Mouse (Mus musculus): Measurements from ENCODE around the gene Coro6. TPM values are rescaled to one million over a fixed set of nuclear protein-coding genes. Genes with fewer than 3 reads are reported as not detected.

The Coro6 gene
- total RNA-seq, 2 experiments from 2014 or later, result 37.6 to 48.5 TPM

DNA sequence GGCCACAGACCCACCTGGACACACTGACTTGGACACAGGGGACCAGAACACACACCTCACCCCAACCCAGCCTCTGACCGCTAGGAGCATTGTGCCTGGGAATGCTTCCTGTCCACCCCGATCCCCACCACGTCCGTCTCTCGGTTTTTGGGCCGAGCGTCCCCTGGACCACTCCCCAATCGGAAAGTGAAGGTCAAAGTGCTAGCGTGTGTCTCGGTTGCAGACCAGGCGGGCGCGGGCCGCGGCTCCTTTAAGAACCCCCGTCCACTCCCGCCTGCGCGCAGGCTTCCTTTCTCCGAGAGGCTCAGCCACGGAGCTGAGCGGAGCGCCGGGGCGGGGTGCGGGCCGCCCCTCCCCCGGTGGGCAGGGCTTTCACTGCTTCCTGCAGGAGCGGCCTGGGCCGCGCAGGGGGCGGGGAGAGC is 30.7 kb downstream of the Coro6 start:
- DNase-seq (ENCODE audit: low spot score in 2 of 2), result peak; percentile 91 to 96

DNA sequence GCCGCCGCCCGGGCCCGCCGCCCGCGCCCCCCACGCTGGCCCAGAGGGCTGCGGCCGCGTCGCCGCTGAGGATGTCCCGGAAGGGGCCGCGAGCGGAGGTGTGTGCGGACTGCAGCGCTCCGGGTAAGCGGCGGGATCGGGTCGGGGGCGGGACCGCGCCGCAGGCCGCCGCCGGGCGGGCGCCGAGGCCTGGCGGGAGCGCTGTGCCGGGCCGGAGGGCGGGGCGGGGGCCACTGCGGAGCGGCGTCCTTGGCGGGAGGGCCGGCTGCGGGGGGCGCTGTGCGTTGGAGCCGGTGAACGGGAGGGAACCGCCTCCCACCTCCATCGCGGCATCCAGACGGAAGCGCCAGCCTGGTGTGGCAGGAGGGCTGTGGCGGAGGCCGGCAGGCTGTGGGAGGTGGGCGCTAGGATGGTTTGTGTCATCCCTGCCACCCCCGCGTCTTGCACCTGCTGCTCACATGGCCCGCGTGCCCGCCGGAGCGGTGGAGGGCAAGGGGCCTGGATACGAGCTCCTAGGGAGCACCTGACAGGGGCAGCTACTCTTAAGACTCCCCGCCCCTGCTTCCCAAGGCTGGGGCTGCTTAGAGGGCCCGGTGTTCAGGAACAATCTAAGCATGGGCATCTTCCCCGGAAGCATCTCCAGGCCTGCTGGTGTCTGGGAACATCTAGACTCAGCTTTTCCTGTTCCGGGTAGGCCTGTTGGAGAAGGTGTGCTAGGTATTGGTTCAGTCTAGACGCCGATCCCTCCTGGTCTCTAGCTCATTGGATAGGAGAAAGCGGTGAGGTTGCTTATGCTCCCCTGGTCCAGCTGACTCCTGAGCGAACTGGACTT is 31.5 kb downstream of the Coro6 start, which contains the start of gene Git1:
Git1 (plus strand) TSS at position 51 of the 832 bp plus-strand sequence.
- DNase-seq (ENCODE audit: low spot score in 2 of 2), result peak; percentile 67 to 75

DNA sequence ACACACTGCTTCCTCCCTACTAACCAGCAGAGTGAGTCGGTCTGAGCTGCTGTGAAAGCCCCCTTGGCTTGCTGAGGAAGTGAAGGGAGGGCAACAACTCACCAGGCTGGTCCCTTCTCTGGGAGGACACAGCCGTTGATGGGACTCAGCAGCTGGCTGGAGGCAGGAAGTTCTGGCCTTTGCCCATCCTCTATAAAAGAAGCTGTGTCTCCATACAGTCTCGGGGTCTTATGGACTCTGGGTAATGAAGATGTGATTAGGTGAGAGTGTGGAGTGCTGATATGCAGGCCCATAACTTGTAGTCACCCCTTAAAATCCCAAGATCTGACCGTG is 32.1 kb downstream of the Coro6 start:
- DNase-seq (ENCODE audit: low spot score in 2 of 2), result no peak

DNA sequence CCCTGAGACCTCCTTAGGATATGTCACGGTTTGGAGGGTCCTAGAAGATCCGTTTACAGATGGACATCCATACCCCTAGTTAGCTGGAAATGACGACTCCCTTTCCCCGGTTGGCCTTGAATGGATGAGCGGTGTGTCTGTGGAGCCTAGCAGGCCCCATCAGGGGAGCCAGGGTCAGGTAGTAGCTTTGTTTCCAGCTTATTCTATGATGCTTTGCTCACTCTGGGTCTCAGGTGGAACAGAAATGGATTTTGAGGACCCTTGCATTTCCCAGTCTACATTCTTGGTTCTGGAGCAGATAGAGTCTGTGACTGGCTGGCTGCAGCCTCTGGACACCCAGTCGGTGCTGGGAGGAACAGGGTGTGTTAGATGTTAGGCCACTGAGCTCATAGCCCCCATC is 32.6 kb downstream of the Coro6 start:
- DNase-seq (ENCODE audit: low spot score in 2 of 2), result no peak

DNA sequence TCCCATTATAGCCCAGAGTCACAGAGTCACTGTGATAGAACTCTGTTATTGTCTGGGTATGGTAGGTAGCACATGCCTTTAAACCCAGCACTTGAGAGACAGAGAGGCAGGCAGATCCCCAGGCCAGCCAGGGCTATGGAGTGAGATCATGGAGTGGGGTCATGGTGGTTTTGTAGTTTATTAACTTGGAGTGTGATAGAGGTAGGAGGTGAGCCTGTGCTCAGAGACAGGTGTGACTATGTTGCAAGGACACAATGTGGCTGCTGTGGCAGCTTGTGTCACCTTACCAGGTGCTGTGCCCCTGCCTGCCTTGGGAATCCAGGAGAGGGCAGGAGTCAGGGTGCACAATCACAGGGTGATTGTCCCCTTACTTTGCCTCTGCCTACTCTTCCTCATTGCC is 33.3 kb downstream of the Coro6 start:
- no peak for DNase-seq (ENCODE audit: low spot score in 2 of 2)

DNA sequence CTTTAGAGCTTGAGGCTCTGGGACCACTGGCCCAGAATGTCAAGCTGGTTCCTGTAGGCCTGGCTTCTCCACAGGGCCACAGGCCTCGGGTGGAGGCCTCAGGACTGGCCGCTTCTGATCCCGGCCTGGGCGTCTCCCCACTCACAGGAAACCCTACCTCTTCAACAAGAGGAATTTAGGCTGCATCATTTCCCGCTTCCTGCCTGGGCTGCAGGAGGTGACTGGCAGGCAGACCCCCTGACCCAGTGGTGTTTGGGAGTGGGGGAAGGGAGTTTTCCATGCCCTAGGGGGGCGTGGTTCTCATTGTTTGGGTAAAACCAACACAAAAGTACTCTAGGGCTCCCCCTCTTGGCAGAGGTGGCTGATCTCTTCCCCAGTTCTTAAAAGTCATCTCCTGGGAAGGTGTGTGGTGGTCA is 35.1 kb downstream of the Coro6 start:
- DNase-seq (ENCODE audit: low spot score in 2 of 2), result no peak

DNA sequence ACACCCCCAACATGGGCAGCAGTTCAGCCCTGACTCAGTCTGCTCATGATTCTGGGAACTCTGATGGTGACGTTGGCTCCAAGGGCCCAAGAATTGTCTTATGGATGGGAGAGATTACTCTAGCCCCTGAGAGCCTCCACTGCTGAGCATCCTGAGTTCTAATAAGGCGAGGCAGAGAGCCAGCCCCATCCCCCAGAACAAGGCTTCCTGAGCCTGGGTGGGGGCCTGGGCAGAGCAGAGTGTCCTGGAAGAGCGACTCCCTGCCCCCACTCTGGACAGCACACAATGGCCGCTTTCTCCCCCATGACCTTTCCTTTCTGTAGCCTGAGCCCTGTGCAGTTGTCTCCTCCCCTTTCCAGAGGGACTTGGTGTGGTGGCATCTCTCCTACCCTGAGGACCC is 35.6 kb downstream of the Coro6 start:
- no peak for DNase-seq (ENCODE audit: low spot score in 2 of 2)

DNA sequence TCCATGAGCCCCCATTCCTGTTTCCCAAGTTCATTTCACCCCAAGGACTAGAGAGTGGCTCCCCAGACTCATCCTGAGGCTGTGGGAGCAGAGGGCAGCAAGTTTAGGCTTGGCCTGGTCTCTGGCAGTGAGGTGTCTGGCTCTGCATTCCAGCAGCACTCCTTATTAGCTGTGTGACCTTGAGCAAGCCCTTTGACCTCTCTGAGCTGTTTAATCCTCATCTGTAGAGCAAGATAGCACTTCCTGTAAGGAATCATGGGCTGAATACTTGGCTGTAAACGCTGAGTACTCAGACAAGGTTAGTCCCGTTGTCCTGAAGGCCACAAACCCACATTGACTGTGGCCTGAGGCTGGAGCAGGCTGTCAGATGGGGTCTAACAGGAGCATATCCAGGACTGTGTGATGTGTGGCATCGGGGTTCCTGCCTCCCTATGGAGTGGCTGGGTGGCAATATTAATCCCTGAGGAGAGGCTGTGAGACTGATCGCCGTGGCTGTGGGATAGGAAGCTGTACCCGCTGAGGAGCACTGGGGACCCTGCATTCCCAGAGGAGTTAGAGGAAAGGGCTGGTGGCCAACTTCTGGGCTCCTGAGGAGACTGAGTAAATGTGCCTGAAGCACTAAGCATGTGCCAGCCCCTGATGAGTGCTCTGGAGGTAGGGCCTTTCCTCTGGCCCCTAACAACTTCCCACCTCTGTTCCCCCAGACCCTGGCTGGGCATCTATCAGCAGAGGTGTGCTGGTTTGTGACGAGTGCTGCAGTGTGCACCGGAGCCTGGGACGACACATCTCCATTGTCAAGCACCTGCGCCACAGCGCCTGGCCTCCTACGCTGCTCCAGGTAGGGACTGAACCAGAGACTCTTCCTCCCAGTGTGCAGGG is 36.3 kb downstream of the Coro6 start:
- no peak for DNase-seq (ENCODE audit: low spot score in 2 of 2)

DNA sequence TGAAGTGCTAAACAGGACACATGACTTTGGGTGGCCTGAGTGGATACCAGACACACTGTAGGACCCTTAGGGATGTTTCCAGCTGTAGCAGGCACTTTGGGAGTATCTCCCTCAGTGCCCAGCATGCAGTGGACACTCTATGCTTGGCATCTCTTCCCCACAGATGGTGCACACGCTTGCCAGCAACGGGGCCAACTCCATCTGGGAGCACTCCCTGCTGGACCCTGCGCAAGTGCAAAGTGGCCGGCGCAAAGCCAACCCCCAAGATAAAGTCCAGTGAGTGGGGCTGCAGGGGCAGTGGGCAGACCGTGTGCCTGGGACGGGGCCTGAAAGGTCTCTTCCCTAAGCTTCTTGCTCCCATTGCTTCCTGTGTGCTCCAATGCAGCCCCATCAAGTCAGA is 37.1 kb downstream of the Coro6 start:
- no peak for DNase-seq (ENCODE audit: low spot score in 2 of 2)

DNA sequence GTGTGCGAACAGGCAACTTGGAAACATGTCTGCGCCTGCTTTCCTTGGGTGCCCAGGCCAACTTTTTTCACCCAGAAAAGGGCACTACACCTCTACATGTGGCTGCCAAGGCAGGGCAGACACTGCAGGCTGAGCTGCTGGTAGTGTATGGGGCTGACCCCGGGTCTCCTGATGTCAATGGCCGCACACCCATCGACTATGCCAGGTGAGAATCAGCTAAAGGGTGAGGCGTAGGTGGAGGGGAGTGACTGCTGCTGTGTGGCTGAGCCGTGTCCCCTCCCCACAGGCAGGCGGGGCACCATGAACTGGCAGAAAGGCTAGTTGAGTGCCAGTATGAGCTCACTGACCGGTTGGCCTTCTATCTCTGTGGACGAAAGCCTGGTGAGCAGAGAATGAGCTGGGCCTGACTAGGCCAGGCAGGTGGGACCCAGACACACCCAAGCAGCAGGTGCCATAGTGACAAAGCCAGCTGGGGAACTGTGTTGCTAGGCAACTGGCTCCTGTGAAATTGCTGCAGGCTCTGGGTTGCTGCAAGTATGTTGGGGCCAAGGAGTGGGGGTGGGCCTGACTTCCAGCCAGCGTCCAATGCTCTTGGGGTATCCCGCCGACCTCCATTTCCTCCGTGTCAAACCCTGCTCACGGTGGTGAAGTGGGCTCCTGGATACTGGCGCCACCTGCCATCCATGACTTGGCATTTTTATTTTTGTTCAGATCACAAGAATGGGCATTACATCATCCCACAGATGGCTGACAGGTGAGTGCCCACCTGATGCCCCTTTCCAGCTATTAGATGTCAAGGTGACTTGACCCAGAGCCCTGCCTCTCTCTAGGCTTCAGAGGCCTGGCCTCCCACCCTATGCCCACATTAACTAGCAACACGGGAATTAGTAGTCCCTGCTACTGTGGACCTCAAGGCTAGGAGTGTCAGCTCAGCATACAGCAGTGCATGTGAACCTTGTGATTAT is 38.4 kb downstream of the Coro6 start:
- no peak for DNase-seq (ENCODE audit: low spot score in 2 of 2)

DNA sequence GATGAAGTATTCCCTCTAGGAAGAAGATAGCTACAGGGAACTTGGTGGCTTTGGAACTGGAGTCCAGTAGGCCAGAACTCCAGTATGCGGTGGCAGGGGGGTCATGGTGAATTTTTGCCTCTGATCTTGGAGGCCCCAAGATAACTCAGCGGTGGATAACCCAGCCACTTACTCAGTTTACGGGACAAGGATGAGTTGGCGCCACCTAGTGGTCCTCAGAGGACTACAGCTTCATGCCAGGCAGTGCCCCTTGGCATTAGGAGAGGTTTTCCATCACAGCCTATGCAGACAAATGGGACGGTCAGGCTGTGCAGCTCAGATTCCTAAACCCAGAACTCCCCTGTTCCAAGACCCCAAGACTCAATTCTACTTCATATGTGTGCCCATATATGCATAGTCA is 39.2 kb downstream of the Coro6 start:
- DNase-seq (ENCODE audit: low spot score in 2 of 2), result peak; percentile 78 to 86

DNA sequence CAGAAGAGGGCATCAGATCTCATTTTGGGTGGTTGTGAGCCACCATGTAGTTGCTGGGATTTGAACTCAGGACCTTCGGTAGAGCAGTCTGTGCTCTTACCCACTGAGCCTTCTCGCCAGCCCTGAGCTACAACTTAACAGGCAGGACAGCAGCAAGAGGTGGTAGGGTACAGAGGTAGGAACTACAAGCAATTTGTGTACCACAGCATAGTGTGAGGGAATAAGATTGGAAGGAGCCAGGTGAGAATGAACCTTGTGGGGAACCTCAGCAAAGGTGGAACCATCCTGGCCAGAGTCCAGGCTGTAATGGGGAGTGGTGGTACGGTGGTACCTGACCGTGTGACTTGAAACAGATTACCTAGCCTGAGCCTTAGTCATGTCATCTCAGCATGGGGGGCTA is 39.8 kb downstream of the Coro6 start:
- no peak for DNase-seq (ENCODE audit: low spot score in 2 of 2)

DNA sequence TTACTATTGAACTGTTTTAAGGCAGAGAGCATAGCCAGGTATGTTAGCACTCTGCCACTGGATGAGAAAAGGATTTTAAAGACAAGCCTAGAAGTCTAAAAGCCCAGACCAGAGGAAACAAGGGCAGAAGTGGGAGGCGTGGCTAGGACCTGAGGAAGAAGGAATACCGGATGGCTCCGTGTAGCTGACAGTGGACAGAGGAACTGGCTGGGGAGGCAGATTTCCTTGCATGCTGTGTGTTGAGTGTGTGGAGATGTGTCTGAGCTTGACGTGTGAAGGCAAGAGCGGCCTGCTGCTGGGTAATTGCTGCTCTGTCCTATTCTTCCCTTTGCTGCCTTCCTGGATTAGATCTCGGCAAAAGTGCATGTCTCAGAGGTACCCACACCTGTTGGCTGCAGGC is 40.3 kb downstream of the Coro6 start:
- DNase-seq (ENCODE audit: low spot score in 2 of 2), result no peak

DNA sequence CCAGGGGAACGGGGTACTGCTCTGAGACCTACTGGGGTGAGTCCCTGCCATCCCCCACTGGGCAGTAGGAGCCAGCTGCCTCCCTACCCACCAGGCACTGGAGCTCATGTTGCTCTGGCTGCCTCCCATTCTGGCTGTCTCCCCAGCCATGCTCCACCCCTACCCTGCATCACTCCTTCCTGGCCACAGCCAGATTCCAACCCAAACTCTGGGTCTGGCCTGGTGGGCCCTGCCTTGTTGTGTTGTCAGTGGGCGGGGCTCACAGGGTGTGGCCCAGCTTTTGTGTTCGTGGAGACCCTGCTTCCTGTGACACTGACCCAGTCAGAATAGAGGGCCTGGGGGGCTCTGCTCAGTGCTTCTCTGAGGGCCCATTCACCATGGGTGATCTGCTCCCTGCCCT is 41.3 kb downstream of the Coro6 start:
- DNase-seq (ENCODE audit: low spot score in 2 of 2), result no peak

DNA sequence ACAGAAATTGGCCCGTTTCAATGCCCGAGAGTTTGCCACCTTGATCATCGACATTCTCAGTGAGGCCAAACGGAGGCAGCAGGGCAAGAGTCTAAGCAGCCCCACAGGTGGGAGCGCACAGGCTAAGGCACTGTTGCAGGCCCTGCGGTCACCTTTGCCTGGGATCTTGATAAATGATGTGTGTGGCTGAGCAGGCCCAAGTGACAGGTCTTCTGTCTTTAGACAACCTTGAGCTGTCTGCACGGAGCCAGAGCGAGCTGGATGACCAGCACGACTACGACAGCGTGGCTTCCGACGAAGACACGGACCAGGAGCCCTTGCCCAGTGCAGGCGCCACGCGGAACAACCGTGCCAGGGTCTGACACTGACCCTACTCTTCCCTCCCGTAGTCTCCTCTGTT is 42.2 kb downstream of the Coro6 start:
- no peak for DNase-seq (ENCODE audit: low spot score in 2 of 2)

DNA sequence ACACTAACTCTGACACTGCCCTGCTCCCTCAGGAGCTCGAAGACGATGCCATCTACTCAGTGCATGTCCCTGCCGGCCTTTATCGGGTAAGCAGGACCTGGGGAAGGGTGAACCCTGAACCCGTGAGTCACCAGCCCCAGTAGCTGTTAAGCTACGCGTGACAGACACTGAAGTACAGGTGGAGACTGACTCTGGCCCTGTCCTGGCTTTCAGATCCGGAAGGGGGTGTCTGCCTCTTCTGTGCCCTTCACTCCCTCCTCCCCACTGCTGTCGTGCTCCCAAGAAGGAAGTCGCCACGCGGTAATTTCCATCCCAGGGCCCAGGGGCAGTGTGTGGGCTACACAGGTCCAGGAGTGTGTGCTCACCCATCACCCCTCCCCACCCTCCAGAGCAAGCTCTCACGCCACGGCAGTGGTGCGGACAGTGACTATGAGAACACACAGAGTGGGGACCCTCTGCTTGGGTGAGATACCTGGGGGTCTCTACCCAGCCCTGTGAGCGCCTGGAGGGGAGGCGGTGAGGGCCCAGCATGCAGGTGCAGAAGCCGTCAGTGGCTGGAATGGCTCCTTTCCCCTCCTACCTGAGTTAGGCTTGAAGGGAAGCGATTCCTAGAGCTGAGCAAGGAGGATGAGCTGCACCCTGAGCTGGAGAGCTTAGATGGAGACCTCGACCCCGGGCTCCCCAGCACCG is 43.2 kb downstream of the Coro6 start:
- DNase-seq (ENCODE audit: low spot score in 2 of 2), result no peak

DNA sequence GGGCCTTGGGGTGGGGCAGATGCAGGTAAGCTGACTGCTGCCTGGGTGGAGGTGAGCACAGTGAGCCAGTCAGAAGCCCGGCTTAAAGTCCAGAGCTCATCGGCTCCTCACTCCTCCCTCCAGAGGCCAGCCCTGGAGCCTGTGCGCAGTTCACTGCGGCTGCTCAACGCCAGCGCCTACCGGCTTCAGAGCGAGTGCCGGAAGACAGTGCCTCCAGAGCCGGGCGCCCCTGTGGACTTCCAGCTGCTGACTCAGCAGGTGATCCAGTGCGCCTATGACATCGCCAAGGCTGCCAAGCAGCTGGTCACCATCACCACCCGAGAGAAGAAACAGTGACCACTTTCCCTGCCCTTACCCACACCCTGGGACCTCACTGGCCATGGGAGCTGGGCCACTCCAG is 44.1 kb downstream of the Coro6 start:
- DNase-seq (ENCODE audit: low spot score in 2 of 2), result no peak

DNA sequence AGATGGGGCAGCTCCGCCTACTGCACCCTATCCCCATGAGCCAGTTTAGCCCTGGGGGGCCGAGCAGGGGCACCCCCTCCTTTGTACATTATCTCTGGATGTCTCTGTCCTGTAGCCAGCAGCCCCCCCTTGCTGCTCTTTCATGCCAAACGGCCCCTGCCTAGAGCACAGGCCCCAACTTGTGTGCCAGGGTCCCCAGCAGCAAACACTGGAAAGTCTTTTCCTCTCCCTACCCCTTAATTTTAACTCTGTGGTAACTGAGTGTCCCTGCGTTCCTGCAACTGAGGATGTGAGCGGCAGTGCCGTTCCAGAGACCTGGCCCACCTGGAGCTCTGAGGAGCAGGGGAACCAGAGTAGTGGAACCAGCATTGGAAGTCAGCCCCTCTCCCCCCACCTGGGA is 44.7 kb downstream of the Coro6 start:
- no peak for DNase-seq (ENCODE audit: low spot score in 2 of 2)

DNA sequence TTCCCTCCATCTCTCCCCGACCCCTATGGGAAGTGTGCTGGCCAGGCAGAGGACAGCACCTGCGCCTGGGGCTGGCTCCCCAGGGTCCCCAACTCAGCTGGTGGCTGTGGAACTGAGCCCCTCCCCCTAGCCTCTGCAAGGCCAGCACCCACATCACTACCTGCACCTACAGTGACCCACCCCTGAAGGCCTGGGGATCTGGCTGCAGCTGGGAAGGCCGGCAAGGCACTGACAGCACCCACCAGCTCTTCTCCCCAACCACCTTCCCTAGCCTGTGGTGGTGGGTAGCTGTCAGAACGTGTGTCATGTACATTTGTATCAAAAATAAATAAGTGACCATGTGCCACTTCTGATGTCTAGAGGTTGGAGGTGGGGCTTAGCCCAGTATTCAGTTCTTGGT is 45.2 kb downstream of the Coro6 start:
- no peak for DNase-seq (ENCODE audit: low spot score in 2 of 2)
